Mouse (Mus musculus): ENCODE results near the gene Lyrm9. TPM values are rescaled to one million over a fixed set of nuclear protein-coding genes. Genes with fewer than 3 reads are reported as not detected.

Gene Lyrm9
- total RNA-seq, 2 experiments from 2014 or later, result 10.8 to 14.5 TPM

GRCm38 (mm10) chr11:78814461-78814941 lies 11.9 kb upstream of the Lyrm9 start:
- DNase-seq, result no peak

- no peak for DNase-seq
These were observed 10.2 kb upstream of the Lyrm9 start for GRCm38 (mm10) chr11:78815986-78816792.

GRCm38 (mm10) chr11:78817311-78818022 lies 8.9 kb upstream of the Lyrm9 start:
- no peak for DNase-seq

- DNase-seq, result no peak
These were observed 5.9 kb upstream of the Lyrm9 start for GRCm38 (mm10) chr11:78820337-78821000.

GRCm38 (mm10) chr11:78822792-78823498 lies 3.4 kb upstream of the Lyrm9 start:
- no peak for DNase-seq

GRCm38 (mm10) chr11:78827546-78827945 lies 1.2 kb downstream of the Lyrm9 start:
- no peak for DNase-seq

GRCm38 (mm10) chr11:78828386-78828785 lies 2.0 kb downstream of the Lyrm9 start:
- DNase-seq, result no peak

GRCm38 (mm10) chr11:78829373-78829772 lies 3.0 kb downstream of the Lyrm9 start:
- no peak for DNase-seq

- DNase-seq, result no peak
These were observed 3.8 kb downstream of the Lyrm9 start for GRCm38 (mm10) chr11:78830180-78830579.

GRCm38 (mm10) chr11:78831716-78832115 lies 5.3 kb downstream of the Lyrm9 start:
- DNase-seq, result no peak

GRCm38 (mm10) chr11:78832117-78832726 lies 5.8 kb downstream of the Lyrm9 start:
- no peak for DNase-seq

GRCm38 (mm10) chr11:78832816-78833314 lies 6.5 kb downstream of the Lyrm9 start:
- DNase-seq, result peak; percentile 16

- no peak for DNase-seq
These were observed 10.1 kb downstream of the Lyrm9 start for GRCm38 (mm10) chr11:78836486-78836885.

- DNase-seq, result peak; percentile 19
These were observed 11.6 kb downstream of the Lyrm9 start for GRCm38 (mm10) chr11:78837989-78838388.

GRCm38 (mm10) chr11:78839491-78839890 lies 13.1 kb downstream of the Lyrm9 start:
- no peak for DNase-seq

GRCm38 (mm10) chr11:78840141-78840540 lies 13.8 kb downstream of the Lyrm9 start:
- DNase-seq, result no peak

- no peak for DNase-seq
These were observed 15.6 kb downstream of the Lyrm9 start for GRCm38 (mm10) chr11:78841987-78842386.

GRCm38 (mm10) chr11:78846620-78847019 lies 20.2 kb downstream of the Lyrm9 start:
- DNase-seq, result no peak

GRCm38 (mm10) chr11:78847884-78848848 lies 21.8 kb downstream of the Lyrm9 start:
- DNase-seq, result no peak

GRCm38 (mm10) chr11:78849859-78850258 lies 23.5 kb downstream of the Lyrm9 start:
- DNase-seq, result no peak

All from gastrocnemius, postnatal 25 days (tissue).